Mouse (Mus musculus): ENCODE results near the gene H2-T22. TPM values are rescaled to one million over a fixed set of nuclear protein-coding genes. Genes with fewer than 3 reads are reported as not detected.
"Not testable (repeated sequence)": the region's sequence is repeated elsewhere in the genome, so short reads cannot be mapped to it uniquely, and the experiment has no call there.

H2-T22 gene
- total RNA-seq, 2 experiments from 2014 or later, result 18.5 to 20.8 TPM

DNA sequence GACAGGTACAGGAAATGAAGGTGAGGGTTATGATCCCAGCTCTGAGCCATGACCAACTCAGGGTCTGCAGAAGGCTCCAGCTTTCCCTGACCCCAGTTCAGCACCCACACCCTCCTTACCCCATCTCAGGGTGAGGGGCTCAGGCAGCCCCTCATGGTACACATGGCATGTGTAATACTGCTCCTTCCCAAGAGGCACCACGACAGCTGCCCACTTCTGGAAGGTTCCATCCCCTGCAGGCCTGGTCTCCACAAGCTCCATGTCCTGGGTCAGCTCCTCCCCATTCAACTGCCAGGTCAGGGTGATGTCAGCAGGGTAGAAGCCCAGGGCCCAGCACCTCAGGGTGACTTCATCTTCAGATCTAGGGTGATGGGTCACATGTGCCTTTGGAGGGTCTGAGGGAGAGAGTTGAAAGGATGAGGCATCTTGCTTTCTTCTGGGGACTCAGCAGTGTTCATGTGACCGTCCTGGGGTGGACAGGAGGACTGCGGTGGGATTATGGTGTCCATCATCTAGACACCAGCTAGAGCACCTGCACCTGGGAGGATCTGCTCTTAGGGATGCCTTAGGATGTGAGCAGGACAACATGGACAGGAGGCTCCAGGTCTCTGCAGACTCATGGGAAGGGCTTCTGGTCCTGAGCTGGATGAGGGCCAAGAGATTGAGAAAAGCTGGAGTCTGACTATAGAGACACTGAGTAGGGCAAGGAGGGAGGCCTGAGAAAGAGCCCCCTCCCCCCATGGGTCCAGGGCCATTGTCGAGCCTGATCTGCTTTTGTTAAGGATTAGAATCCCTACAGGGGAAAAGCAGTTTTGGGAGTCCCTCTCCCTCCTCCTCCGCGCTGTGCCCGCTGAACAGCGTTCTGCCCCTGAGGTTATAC, 11.6 kb downstream of the H2-T22 start:
- DNase-seq (ENCODE audit: low spot score in 2 of 2), result not testable (repeated sequence)

DNA sequence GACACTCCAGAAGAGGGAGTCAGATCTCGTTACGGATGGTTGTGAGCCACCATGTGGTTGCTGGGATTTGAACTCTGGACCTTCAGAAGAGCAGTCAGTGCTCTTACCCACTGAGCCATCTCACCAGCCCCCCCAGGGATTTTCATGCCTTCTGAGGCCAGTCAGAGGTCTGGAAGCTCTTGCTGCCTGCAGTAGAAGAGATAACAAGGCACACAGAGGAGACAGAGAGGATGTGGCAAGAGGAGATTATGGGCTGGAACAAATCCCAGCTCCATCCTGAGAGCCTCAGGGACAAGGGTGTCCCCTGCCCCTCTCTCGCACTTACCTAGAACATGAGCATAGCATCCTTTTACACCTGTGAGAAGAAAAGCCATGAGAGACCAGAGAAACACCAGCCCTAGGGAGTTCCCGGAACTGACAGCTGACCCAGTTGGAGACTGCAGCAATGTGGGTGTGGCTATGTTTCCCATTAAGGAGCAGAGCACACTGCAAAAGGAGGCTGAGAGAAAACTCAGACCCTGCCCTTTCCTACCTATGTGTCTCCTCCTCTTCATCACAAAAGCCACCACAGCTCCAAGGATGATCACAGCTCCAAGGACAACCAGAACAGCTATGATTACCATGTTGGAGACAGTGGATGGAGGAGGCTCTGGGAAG, 12.4 kb downstream of the H2-T22 start:
- DNase-seq (ENCODE audit: low spot score in 2 of 2), result not testable (repeated sequence)

DNA sequence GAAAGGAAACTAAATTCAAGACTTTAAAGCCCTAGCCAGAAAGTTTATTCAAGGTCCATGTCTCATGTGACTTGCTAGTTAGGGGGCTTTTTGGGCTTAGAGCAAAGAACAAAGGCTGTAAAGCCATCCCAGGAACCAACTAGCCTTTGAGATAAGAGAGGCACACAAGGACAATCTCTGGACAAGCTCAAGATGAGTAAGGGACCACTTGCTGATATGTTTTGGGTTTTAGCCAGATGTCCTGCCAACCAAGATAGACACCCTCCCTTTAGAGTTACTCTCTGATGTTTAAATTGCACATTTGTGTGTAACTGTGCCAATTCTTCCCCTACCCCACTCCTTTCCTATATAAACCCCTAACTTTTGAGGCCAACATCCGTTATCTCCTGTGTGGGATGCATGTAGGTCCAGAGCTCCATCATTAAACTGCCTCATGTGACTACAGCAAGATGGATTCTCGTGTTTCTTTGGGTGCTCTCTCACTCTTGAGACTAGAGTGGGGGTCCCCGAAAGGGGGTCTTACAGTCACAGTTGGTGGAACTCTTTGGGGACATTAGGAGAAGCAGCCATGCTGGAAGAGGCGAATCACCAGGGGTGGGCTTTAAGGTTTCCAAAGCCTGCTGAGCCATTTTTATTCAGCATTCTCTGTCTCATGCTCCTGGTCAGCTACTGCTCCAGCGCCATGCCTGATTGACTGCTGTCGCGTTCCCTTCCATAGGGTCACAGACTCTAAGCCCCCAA, 13.5 kb downstream of the H2-T22 start:
- DNase-seq (ENCODE audit: low spot score in 2 of 2), result no peak

DNA sequence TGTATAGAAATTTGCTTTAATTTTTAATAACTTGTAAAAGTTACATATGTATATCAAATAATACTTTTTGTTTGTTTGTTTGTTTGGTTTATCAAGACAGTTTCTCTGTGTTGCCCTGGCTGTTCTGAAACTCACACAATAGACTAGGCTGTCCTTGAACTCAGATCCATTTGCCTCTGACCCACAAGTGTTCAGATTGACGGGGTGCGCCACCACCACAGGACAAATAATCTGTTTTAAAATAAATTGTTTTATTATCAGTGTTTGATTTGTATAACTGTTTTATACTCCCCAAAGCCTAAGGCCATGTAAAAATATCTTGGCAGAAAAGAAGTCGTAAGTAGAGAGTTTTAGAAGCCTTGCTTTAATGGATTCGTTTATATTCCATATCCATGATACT, 14.9 kb downstream of the H2-T22 start:
- no peak for DNase-seq (ENCODE audit: low spot score in 2 of 2)

DNA sequence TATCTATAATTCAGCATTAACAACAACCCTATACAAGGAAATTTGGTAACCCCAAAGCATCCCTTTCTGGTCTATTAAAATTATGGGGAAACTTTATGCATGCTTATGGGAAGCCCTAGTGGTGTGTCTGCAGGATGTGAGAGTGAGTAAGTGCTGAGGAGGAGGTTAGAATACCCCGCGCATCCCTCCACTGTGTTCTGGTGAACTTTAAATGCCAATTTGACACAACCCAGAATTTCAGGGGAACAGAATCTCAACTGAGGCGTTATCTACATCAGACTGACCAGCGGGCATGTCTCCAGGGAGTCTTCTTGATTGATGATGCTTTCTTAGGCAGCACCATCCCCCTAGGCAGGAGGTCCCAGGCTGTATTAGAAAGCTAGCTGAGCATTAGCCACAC, 16.6 kb downstream of the H2-T22 start:
- DNase-seq (ENCODE audit: low spot score in 2 of 2), result no peak

DNA sequence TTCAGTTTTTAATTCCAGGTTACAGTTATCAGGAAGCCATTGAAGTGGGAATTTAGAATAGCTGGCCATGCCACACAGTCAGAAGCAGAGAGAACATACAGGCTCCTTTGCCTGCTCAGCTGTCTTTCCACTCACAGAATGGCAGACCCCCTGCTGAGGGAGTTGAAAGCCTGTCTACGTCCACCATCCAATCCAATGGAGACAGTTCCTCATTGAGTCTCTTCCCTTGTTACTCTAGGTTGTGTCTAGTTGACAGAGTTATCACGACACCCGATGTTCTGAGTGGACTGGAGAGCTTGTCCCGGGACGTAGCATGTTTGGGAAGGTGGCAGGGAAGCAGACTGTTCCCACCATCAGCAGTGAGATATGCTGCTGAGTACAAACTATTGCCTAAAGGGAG, 17.4 kb downstream of the H2-T22 start:
- DNase-seq (ENCODE audit: low spot score in 2 of 2), result no peak

DNA sequence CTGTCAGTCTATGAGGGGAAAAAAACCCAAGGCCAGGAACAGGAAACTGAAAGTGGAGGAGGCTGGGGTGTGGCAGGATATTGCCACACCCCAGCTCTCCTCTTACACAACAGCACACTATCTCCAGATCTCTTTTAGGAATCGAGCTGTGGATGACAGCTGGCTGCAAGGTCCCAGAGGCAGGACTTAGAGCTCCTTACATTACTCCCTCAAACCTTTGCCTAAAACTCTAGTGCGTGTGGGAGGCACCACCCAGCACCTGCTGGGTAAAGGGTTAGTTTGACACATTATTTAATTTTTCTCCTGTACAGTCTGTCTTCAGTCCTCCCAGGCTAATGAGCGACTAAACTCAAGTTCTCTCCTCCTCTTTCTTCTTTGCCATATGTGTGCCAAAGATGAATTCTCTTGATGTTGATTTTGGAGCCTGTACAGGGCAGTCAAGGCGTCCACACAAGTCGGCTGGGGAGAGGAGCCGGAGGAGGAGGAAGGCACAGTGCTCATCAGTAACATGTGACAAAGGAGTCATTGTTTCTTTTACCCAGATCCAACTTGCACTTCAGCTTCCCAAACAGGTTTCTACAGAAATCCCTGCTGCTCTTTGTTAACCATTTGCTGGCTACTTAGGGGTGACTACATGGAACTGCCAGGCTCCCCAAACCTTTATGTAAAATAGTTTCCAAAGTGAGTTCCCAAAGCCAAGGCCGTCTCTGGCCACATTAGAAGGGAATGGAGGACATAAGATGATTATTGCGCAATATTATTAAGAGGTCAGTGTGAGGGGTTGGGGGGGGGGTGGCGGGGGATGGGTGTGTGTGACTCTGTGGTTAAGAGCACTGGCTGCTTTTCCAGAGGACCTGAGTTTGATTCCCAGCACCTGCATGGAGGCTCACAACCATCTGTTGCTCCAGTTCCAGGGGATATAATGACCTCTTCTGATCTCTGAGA, 18.6 kb downstream of the H2-T22 start:
- no peak for DNase-seq (ENCODE audit: low spot score in 2 of 2)

DNA sequence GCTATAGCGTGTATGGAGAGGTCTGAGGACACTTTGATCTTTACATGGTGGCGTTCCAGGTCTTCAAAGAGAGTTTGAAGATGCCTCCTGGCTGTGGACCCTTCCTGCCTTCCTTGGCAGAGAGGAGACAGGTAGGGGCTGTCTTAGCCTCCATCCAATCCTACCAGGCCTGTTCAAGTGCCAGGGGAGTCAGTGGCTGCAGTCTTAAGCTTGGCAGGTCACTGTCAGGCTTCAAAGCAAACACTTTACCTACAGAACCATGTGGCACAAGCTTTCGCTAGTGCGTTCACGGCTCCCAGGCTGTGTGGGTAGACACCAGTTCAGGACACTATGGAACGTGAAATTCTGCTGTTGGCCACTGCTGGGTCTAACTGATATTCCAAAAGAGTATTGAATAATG, 19.6 kb downstream of the H2-T22 start:
- DNase-seq (ENCODE audit: low spot score in 2 of 2), result no peak

DNA sequence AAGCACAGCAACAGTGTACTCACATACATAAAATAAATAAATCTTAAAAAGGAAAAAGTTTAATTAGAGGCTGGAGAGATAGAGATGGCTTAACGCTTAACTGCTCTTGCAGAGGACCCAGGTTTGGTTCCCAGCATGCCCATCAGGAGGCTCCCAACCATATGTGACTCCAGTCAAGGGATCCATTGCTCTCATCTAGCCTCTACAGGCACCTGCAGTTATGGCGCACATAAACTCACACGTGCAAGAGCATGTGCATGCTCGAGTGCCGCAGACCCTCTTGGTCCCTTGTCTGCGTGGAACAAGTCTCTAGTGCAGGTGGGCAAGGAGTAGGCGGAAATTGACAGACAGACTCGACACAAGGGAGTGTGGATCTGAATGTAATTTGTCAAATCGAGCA, 20.4 kb downstream of the H2-T22 start:
- no peak for DNase-seq (ENCODE audit: low spot score in 2 of 2)

DNA sequence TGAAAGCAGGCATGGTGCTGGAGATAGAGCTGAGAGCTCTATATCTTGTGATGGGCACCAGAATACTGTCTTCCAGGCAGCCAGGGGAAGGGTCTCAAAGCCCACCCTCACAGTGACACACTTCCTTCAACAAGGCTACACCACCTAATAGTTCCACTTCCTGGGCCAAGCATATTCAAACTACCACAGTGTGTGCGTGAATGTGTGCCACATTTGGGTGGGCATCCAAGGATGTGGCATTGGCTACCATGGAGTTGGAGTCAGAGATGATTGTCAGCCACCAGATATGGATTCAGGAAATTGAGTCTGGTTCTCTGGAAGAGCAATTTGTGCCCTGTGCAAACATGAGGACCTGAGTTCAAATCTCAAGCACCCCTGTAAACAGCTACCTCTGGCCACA, 21.2 kb downstream of the H2-T22 start:
- no peak for DNase-seq (ENCODE audit: low spot score in 2 of 2)

DNA sequence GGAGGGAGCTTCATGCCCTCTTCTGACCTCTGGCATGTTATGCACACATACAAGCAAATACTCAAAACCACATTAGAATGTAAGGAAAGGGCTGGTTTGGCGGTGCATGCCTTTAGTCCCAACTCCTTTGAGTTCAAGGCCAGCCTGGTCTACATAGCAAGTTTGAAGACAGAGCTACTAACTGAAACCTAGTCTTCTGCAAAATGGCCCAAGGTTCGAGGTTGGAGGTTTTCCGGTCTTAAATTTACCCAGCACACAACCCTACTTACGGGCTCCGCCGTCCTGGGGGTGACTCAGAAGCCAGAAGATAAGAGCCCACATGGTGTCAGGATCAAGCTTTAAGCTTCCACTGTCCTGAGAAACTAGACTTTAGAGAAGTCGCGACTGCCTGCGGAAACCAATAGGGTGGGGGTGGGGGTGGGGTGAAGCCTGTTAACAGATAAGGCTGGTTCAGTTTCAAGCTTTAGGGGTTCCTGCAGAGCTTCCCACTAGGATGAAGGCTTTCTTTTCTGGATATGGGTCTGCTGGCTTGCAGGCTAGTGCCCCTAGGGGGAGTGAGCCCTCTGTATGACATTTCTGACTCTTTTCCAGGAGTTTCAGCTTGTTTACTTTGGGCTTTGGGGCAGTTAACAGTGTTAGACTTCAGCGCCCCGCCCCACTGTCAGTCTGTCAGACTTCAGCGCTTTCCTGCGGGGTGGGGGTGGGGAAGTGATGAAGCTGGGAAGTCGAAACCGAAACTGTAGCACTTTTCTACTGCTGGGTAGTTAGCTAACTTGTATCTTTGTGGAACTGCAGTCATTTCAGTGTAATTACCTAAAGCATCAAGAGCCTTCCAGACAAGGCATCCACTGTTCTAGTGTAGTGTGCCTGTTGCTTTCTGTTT, 22.1 kb downstream of the H2-T22 start, which contains the start of gene H2-T24:
Gene H2-T24, minus strand, starts transcription at position 370 of the 883 bp plus-strand sequence.
- no peak for DNase-seq (ENCODE audit: low spot score in 2 of 2)

DNA sequence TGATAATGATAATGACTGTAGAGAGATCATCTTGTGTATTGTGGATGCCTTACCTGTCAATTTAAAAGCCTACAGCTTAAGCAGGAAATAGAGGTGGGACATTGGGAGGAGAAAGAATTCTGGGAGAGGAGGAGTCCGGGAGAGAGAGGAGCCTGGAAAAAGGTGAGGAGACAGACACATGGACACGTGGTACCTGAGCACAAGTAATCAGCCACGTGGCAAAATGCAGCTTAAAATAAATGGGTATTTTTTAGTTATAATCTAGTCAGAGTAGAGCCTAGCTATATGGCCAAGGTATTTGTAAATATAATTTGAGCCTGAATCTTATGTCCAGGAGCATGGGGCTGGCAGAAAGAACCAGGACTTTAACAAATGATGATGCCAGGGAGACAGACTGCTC, 23.0 kb downstream of the H2-T22 start:
- DNase-seq (ENCODE audit: low spot score in 2 of 2), result no peak

DNA sequence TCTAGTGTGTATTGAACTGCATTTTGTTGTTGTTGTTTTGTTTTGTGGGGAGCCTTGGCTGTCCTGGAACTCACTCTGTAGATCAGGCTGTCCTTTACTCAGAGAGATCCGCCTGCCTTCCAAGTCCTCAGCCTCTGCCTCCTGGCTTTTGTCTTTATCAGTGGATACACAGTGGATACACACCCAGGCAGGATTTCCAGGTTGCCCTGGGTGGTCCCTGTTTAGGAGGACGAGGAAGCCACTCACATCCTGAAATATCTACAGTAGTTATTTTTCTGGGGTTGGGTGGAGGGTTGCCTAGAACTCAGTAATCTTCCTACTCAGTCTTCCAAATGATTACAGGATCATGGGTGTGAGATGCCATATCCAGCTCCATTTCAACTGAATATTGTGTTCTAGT, 23.6 kb downstream of the H2-T22 start:
- DNase-seq (ENCODE audit: low spot score in 2 of 2), result no peak

DNA sequence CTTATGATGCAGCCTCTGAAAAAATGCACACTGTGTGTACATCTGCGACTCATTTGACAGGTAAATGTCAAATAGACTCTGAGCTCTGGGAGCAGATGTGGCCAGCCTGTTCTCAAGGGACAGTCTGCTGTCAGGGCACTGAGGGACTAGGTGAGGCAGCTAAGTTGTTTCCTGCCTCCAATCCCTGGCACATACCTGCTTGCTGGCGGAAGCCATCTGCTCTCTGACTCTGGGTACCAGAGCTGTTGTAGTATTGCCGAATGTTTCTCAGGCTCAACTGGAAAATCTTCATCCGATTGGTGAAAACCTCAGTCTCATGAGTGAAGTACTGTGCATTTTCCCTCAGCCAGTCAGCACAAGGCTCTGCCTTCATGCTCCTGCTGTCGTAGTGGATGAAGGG, 25.5 kb downstream of the H2-T22 start:
- no peak for DNase-seq (ENCODE audit: low spot score in 2 of 2)

DNA sequence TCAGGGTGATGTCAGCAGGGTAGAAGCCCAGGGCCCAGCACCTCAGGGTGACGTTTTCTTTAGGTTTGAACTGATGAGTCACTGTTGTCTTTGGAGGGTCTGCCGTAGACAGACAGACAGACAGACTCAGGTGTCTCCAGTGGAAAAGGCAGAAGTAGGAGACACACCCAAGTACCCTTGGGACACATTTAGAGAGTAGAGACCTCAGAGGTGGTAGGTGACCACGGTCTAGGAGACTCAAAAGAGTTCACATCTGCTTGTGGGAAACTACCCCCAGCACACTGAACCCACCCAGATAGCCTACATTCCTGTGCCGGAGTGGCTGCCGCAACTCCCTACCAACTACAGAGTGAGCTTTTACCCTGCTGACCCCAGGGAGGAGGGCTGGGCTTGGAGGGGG, 27.6 kb downstream of the H2-T22 start:
- DNase-seq (ENCODE audit: low spot score in 2 of 2), result no peak

DNA sequence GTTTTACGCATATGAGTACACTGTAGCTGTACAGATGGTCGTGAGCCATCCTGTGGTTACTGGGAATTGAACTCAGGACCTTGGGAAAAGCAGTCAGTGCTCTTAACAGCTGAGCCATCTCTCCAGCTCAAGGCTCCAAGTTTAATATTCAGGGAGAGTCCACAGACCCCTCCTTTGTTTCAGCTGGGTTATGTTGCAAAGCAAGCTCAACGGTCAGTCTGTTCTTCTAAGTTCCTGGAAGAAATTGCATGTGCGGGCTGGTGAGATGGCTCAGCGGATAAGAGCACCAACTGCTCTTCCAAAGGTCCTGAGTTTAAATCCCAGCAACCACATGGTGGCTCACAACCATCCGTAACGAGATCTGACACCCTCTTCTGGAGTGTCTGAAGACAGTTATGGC, 38.1 kb downstream of the H2-T22 start:
- not testable (repeated sequence) for DNase-seq (ENCODE audit: low spot score in 2 of 2)

DNA sequence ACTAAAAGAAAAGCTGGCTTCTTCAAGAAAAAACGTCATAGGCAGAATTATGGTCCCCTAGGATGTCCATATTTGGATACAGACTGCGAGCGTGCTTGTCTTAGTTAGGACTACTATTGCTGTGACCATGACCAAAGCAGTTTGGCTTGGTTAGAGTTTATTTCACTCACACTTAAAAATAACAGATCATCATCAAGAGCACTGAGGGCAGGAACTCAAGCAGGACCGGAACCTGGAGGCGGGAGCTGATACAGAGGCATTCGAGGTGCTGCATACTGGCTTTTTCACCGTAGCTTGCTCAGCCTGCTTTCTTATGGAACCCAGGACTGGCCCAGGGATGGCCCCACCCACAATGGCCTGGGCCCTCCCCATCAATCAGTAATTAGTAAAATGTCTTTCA, 39.2 kb downstream of the H2-T22 start:
- DNase-seq (ENCODE audit: low spot score in 2 of 2), result no peak

DNA sequence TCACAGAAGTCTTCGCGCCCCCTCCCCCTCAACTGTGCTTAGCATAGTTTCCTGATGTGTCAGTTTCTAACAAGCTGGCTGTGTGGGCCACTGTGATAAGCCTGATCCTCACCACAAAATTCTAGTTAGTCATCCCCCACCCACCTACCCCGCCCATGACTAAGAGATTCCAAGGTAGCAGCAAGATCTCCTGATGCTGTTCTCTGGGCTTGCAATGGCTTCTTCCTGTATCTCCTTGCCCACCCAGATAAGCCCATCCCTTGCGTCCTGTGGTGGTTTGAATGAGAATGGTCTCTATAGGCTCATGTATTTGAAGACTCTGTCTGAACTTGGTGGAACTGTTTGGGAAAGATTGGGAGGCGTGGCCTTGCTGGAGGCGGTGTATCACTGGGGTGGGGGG, 40.6 kb downstream of the H2-T22 start:
- DNase-seq (ENCODE audit: low spot score in 2 of 2), result peak; percentile 58 to 61

DNA sequence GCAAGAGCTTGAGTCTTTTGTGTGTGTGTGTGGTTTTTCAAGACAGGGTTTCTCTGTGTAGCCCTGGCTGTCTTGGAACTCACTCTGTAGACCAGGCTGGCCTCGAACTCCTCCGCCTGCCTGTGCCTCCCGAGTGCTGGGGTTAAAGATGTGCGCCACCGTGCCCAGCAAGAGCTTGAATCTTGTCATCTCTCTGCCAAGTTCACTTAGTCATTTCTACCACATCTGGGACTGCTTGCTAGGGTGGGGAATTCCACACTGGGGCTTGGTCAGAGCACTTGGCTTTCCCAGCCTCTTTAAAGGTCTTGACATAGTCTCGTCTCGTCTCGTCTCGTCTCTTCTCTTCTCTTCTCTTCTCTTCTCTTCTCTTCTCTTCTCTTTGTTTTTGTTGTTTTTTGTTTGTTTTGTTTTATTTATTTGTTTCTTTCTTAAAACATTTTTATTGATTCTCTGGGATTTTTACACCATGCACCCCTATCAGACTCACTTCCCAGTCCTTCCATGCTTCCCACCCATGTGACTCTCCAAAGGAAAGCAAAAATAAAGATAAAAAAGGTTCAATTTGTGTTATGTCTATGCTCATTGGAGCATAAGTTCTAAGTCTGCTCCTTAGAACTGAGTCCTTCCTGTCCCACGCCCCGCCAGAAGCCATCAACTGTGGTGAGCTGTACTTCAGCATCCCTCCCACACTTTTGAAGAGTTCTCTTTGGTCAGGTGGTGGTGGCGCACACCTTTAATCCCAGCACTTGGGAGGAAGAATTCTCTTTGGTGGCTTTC, 41.2 kb downstream of the H2-T22 start:
- no peak for DNase-seq (ENCODE audit: low spot score in 2 of 2)

Measured in left cerebral cortex, adult 18-20 months (tissue).